Mouse (Mus musculus) kidney, adult 2 months (tissue): ENCODE measurements at regions not wholly inside any gene's neighbourhood (a gene's known extent, or its start where the extent isn't known, plus 50 kb on each side); places are given as distances from the start of the nearest gene placed in this dataset.

Source experiments
- CTCF ChIP-seq: fragments of 200-500 bp; conservative IDR thresholded peaks from 2 replicates; pipeline ENCODE4 v1.5.1; 2011; ENCODE audit warnings: low read depth, mild to moderate bottlenecking, control low read depth, low read length, moderate library complexity, mixed read lengths; ENCODE audit not compliant: insufficient read depth, insufficient read length
- POLR2A ChIP-seq: fragments of 200-500 bp; IDR thresholded peaks from one replicate; pipeline ENCODE4 v1.6.1; 2011; ENCODE audit warnings: low read depth, low read length, control low read depth

DNA sequence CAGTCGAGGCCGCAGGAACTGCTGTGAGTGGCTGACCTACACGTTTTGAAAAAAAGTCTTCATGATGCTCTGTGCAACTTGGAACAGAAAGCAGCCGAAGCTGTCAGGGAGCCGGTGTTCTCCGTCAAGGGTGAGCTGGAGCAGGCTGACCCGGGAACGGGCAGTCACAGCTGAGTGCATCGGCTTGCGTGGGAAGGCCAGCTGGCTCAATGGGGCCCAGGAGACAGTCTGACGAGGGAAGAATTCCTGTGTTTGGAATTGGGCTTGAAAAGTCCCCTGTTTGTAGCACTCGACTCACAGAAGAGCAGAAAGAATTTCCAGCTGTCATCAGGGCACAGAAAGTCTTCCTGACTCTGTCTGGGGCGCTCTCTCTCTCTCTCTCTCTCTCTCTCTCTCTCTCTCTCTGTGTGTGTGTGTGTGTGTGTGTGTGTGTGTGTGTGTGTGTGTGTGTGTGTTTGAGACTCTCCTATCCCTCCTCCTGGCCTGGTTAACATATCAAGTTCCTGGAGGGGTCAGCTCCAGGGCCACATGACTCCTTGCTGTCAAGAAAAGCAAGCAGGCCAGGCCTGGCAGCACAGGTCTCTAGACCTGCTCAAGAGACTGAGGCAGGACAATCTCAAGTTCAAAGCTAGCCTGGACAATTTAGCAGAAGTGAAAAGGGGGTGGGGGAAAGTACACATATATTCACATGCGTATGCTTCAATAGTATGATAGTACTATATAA lies 163.6 kb downstream of the Zfp36l1 start:
- no peak for TF ChIP-seq POLR2A
- no peak for TF ChIP-seq CTCF
